Mouse (Mus musculus) limb, embryonic 14.5 days (tissue): ENCODE measurements around the gene Fam76b. TPM values are rescaled to one million over a fixed set of nuclear protein-coding genes. Genes with fewer than 3 reads are reported as not detected.

Experiments used
- ATAC-seq: fragments of 200-750 bp; cut with Nextera tagmentation; 2 replicates; pipeline ENCODE4 v1.8.0; 2017; ENCODE audit warnings: low read depth, moderate number of reproducible peaks, moderate TSS enrichment; ENCODE audit not compliant: low FRiP score
- DNase-seq: peaks from one replicate; pipeline ENCODE4 v3.0.0-alpha.2; 2015; ENCODE audit warnings: low spot score
- H3K27ac ChIP-seq: fragments of 300-500 bp; sonication (generic); replicated peaks from 2 replicates; pipeline ENCODE4 v1.5.1; 2014; ENCODE audit warnings: low read depth, mild to moderate bottlenecking, low read length, moderate library complexity, mixed read lengths
- H3K27me3 ChIP-seq: fragments of 300-500 bp; sonication (generic); 2 replicates; pipeline ENCODE4 v1.6.1; 2014; ENCODE audit warnings: low read length, mixed read lengths; ENCODE audit not compliant: control insufficient read depth, insufficient read depth
- H3K36me3 ChIP-seq: fragments of 300-500 bp; sonication (generic); 2 replicates; pipeline ENCODE4 v1.6.1; 2014; ENCODE audit warnings: mild to moderate bottlenecking, low read length, moderate library complexity, mixed read lengths; ENCODE audit not compliant: control insufficient read depth, insufficient read depth
- H3K4me1 ChIP-seq: fragments of 300-500 bp; sonication (generic); 2 replicates; pipeline ENCODE4 v1.6.1; 2014; ENCODE audit warnings: antibody characterized with exemption, low read length, mixed read lengths; ENCODE audit not compliant: control insufficient read depth, insufficient read depth
- H3K4me2 ChIP-seq: fragments of 300-500 bp; sonication (generic); replicated peaks from 2 replicates; pipeline ENCODE4 v1.6.1; 2014; ENCODE audit warnings: low read depth, mild to moderate bottlenecking, low read length, moderate library complexity; ENCODE audit not compliant: severe bottlenecking
- H3K4me3 ChIP-seq: fragments of 300-500 bp; sonication (generic); replicated peaks from 2 replicates; pipeline ENCODE4 v1.5.1; 2014; ENCODE audit warnings: low read length
- H3K9ac ChIP-seq: fragments of 300-500 bp; sonication (generic); 2 replicates; pipeline ENCODE4 v1.6.1; 2014; ENCODE audit warnings: mild to moderate bottlenecking, low read depth, low read length, moderate library complexity; ENCODE audit not compliant: severe bottlenecking
- H3K9me3 ChIP-seq: fragments of 300-500 bp; sonication (generic); 2 replicates; pipeline ENCODE4 v1.6.1; 2016; ENCODE audit warnings: low read length; ENCODE audit not compliant: control insufficient read depth
- POLR2A ChIP-seq: fragments of 200-500 bp; IDR thresholded peaks from 2 replicates; pipeline ENCODE4 v1.8.0; 2012; ENCODE audit warnings: inconsistent platforms, mild to moderate bottlenecking, moderate library complexity, borderline replicate concordance; ENCODE audit not compliant: insufficient read depth, insufficient read length; ENCODE audit errors: extremely low read depth
- WGBS: fragments of 180-500 bp; shearing (Covaris S2); extraction: QIAGEN DNeasy Blood & Tissue Kit; methylation state at CpG from one replicate; pipeline ENCODE4 v1.1.7; 2014; 5-methylcytosine and 5-hydroxymethylcytosine counted together
- polyA plus RNA-seq, 2 experiments: library from polyadenylated mRNA; depleted of rRNA in 1 of 2; stranded (reverse) in 1 of 2; unstranded in 1 of 2; fragments of >200 nt; fragmentation: Nextera tagmentation in 1 of 2; extraction: Ambion mirVana in 1 of 2; gene quantifications; 2 replicates each; pipeline versions ENCODE4 v1.2.1 to v1.2.3; 2012 to 2014

The Fam76b gene
- polyA plus RNA-seq, 2 experiments: 24.2 to 34.6 TPM

DNA sequence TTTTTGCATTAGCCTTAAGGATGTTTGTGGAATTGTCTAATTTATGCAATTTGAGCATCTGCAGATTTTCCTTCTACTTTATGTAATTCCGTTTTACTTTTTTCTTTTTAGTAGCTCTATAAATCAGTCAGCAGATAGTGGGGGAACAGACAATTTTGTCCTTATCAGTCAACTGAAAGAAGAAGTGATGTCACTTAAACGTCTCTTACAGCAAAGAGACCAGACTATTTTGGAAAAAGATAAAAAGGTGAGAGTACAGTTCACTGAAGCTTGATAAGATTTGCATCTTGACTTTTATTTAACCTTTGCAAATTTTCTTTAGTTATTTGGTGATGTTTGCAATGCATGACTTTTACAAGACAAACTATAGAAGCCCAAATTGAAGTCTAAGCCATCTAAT lies 9.2 kb downstream of the Fam76b start:
- Histone ChIP-seq H3K9ac (no peak overlapping the region), H3K27me3 (no peaks in the 10 kb centered on the region), H3K4me3 (no peak overlapping the region), H3K4me2 (no peak overlapping the region), H3K27ac (no peak overlapping the region), H3K4me1 (no peaks in the 10 kb centered on the region), H3K36me3 (peaks cover 90% of the 10 kb centered on the region), H3K9me3 (no peaks in the 10 kb centered on the region)
- ATAC-seq (no peak), DNase-seq (no peak)
- WGBS: 79% methylated on average over 2 of the region's 2 CpGs
- no peak for TF ChIP-seq POLR2A

DNA sequence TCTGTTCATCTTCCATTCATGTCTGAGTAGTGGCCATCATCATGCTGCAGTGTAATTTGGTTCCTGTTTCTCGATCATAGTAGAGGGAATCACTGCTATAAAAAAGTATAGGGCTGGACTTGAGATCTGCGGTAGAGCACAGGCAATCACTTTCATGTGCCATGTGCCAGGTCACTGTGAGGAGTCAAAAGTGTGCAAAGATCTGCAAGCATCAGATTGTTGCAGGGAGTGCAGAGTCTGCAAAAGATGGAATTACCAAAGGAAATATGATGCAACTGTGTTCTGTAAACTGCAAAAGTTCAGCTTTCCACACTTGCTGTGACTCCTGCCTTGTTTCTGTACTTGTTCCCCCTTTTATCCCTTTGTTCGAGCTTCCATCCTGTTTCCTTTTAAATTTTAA lies 20.1 kb downstream of the Fam76b start:
- Histone ChIP-seq H3K4me3 (no peak overlapping the region), H3K27ac (no peak overlapping the region), H3K4me2 (no peak overlapping the region), H3K9ac (no peak overlapping the region), H3K9me3 (no peaks in the 10 kb centered on the region), H3K36me3 (peaks cover 34% of the 10 kb centered on the region), H3K4me1 (no peaks in the 10 kb centered on the region), H3K27me3 (no peaks in the 10 kb centered on the region)
- ATAC-seq: no peak
- no peak for DNase-seq
- no peak for TF ChIP-seq POLR2A
- 79% methylated on average over 3 of the region's 3 CpGs for WGBS

DNA sequence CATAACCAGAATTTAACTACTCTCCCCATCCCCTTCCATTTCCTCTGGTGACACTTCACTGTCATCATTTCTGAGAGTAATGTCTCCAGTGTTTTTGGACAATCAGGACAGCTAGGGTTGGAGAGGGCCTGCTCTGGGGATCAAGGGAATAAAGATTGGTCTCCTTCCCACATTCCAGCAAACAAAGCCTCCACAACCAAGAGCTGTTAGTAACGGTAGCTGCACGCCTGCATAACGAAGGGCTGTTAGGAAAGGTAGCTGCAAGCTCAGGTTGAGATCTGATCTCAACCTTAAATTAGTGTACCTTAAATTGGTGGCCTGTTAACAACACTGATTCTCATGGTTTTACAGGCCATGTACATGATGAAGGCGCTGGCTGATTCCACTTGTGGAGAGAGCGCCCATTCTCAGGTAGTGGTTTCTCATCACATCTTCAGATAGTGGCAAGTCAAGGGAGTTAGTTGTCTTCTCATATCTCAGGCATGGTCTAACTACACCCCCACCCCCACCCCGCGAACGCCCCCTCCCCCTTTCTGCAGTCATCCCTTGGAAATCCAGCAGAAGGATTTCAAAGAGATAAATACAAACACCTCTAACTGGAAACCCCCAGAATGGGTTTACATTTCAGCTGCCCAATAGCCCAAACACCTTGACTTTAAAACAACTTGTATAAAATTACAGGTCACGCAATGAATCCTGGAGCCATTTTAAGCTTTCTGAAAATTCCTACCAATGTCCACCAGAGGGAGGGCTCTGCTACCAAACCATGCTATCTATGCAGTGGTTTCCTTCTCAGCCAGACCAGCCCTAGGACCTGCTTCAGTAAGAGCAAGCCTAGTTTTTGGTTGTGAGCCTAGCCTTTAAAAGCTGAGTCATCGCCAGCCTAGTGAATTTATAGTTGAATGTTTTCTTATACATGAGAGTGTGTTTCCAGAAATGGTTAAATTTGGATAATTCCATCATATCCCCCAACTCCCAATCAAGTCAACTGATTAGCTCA lies 21.3 kb downstream of the Fam76b start:
- Histone ChIP-seq H3K9me3 (no peaks in the 10 kb centered on the region), H3K4me2 (no peak overlapping the region), H3K27me3 (no peaks in the 10 kb centered on the region), H3K4me3 (no peak overlapping the region), H3K27ac (no peak overlapping the region), H3K9ac (no peak overlapping the region), H3K4me1 (no peaks in the 10 kb centered on the region), H3K36me3 (peaks cover 24% of the 10 kb centered on the region)
- ATAC-seq (peak; percentile 80; the same call in 1 of the 2 replicates), DNase-seq (peak; percentile 81)
- WGBS: 70% methylated on average over 10 of the region's 10 CpGs
- no peak for TF ChIP-seq POLR2A

DNA sequence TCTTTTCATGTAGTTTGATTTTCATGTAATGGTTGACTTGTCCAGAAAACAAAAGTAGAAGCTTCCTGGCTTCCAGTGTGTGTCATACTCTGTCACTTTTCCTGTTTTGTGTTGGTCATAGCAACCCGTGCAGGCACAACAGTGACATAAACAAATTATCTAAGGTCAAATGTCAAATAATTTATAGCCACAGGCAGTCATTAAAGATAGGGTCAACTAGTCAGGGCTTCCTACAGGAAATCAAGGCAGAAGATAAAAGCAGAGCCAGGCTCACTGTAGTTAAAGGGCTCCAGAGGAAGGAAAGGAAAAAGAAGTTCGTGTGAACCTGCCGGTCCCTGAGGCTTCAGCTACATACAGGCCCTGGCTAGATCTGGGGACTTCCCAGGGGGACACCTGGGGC lies 26.4 kb downstream of the Fam76b start:
- no peak for TF ChIP-seq POLR2A
- Histone ChIP-seq H3K27ac (no peak overlapping the region), H3K4me1 (no peaks in the 10 kb centered on the region), H3K36me3 (no peaks in the 10 kb centered on the region), H3K9me3 (no peaks in the 10 kb centered on the region), H3K4me3 (no peak overlapping the region), H3K4me2 (no peak overlapping the region), H3K9ac (no peak overlapping the region), H3K27me3 (no peaks in the 10 kb centered on the region)
- no peak for DNase-seq
- no peak for ATAC-seq
- WGBS: 16% methylated on average over 3 of the region's 3 CpGs

DNA sequence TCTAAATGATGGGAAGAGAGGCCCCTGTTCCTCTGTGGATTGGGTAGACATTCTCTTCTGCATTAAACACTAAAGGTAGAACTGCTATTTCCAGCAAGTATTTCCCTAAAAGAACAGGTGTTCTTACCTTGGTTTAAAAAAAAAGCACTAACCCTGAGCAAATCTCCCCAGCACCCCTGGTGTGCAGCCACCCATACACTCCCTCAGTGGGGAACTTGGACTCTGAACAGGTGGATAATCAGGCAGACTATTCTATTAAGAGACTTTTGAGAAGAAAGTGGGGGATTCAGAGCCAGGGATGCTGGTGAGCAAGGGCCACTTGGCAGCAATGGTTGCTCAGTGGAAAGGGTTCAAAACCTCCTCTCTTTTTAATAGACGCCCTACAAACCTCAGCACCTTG lies 28.7 kb downstream of the Fam76b start:
- Histone ChIP-seq H3K9me3 (no peaks in the 10 kb centered on the region), H3K9ac (no peak overlapping the region), H3K27ac (no peak overlapping the region), H3K4me1 (no peaks in the 10 kb centered on the region), H3K4me3 (no peak overlapping the region), H3K36me3 (no peaks in the 10 kb centered on the region), H3K4me2 (no peak overlapping the region), H3K27me3 (no peaks in the 10 kb centered on the region)
- no peak for DNase-seq
- TF ChIP-seq POLR2A: no peak
- no peak for ATAC-seq
- 31% methylated on average over 1 of the region's 1 CpGs for WGBS

DNA sequence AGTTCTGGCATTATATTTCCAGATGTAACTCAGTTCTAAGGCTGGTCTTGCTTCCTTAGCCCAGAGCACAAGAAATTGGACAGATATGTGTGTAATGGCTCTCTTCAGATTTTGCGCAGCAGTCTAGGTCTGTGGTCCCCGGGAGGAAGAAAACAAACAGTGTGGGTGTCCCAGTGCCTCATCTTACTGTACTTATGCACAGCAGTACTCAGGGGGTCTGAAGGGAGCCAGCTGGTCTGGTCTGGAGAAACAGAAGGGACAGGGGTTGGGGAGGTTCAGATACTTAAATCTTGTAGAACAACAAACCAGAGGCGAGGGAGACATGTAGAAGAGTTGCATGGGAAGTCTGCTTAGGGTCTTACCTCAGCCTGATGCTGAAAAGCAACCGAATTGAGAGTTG lies 29.3 kb downstream of the Fam76b start:
- Histone ChIP-seq H3K27me3 (no peaks in the 10 kb centered on the region), H3K4me1 (no peaks in the 10 kb centered on the region), H3K27ac (no peak overlapping the region), H3K9me3 (no peaks in the 10 kb centered on the region), H3K4me3 (no peak overlapping the region), H3K36me3 (no peaks in the 10 kb centered on the region), H3K4me2 (no peak overlapping the region), H3K9ac (no peak overlapping the region)
- ATAC-seq: no peak
- DNase-seq: no peak
- TF ChIP-seq POLR2A: no peak
- 73% methylated on average over 4 of the region's 4 CpGs for WGBS
